Mouse (Mus musculus): ENCODE measurements at regions not wholly inside any gene's neighbourhood (a gene's known extent, or its start where the extent isn't known, plus 50 kb on each side); places are given as distances from the start of the nearest gene placed in this dataset.

DNA sequence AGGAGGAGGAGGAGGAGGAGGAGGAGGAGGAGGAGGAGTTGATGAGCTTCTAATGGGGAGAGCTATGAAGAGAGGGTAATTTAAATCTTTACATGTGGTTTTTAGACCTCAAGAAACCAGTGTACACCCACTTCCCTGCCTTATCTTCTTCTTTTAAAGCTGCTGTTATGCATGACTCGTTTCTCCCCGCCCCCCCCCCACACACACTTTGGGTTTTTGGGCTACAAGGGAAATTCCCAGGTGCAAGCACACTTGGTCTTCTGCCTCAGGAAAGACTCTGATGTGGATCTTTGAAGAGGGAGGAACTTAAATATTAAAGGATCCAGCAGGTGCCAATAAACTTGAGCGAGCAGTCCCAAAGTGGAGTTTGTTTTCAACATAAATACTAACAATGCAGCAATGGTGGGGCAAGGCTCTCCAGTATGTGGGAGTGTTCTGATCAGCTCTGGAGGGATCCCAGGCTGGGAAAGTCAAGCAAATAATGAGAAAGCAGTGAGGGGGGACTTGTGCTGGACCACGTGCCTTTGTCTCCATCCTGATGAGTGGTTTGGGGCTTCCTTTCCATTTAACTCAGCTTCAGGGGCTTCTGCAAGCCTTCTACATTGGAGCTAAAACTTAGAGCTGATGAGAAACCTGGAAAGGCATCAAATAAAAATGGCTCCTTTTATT, 296.0 kb downstream of the Pten start:
- no peak for DNase-seq

GRCm38 (mm10) chr19:33056372-33056791, 299.1 kb downstream of the Pten start:
- peak; percentile 27 for DNase-seq

- DNase-seq = no peak
These were observed 303.7 kb downstream of the Pten start for GRCm38 (mm10) chr19:33061006-33061405.

DNA sequence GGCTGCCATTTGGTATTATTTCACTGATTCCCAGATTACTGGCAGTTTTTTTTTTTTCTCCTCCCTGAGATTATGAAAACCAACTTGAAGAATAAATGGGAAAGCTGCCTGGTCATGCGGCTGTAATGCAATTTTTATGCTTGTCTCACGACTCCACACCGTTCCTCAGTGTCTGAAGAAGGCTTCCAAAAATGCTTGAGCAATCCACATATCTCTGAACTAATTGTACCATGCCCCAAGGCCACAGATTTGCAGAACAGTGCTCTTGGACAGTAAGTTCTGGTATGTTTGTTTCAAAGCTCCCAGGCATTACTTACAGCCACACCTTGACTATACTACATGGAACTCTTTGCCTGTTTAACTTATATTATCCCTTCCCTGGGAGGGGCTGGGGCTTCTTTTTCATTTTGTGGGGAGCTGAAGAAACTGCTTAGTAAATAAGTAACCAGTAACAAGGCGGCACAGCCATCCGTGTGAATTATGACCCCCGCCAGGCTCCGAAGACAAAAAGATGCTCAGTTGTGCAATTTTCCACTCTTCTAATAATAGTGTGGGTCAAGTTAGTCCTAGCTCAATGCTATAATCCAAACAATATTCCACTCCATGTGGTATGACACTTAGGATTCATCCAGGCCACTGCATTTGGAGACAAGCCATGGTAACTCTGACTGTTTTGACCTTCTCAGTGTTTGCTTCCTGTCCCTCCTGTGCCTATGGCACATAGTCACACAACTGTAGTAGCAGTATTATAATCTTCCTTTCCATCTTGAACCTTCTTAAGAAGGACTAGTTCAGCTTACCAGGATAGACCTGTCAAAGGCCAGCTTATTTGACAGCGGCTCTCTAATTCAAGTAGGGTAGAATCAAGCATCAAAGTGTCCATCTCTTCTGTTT, 305.1 kb downstream of the Pten start:
- no peak for DNase-seq

- DNase-seq = no peak
These were observed 308.2 kb downstream of the Pten start for GRCm38 (mm10) chr19:33065274-33066200.

DNA sequence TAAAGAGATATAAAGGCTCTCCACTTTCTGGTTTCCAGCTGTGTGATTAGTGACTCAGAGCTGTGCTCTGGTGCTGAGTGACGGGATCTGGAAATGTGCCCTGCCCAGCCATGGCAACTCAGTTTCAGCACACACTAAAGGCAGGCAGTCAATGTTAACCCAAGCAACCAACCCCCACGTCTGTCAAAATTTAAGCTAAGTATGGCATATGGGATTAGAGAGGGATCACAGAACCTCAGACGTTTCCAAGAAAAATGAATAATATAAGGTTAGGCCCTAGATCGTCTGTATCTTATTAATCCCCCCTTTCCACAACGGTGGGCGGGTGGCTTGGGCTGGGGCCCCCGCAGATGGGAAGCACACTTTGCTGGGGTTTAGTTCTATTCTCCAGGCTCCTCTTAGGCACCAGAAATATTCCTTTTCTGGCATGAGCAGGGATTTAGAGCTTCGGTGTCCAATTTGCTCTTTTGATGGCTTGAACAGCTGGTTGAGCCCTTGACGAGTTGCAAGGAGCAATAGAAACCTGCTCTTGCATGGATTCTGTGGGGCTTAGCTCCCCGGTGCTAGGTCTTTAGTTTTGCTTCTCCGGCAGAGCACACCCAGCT, 311.2 kb downstream of the Pten start:
- DNase-seq = no peak

DNA sequence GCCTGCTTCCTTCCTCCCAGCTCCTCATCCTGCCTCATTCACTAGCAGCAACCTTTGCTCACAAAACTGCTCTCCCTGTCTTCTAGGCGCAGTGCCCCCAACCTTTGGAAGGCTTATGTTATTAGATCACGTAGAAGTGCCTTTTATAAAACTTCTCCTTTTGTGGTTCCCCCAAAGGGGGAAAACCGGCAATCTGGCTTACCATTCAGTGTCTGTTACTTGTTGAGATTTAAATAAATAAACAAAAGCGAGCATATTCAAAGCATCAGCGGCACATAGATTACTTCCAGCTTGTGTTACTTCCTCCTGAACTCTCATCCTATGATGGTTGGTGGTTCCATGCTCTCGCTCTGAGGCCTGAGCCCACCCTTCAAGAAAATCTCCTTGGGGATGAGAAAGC, 312.5 kb downstream of the Pten start:
- DNase-seq = no peak

- no peak for DNase-seq
These were observed 315.0 kb downstream of the Pten start for GRCm38 (mm10) chr19:33072299-33072698.

GRCm38 (mm10) chr19:33074907-33075306, 317.2 kb downstream of the Rnls start:
- no peak for DNase-seq

DNA sequence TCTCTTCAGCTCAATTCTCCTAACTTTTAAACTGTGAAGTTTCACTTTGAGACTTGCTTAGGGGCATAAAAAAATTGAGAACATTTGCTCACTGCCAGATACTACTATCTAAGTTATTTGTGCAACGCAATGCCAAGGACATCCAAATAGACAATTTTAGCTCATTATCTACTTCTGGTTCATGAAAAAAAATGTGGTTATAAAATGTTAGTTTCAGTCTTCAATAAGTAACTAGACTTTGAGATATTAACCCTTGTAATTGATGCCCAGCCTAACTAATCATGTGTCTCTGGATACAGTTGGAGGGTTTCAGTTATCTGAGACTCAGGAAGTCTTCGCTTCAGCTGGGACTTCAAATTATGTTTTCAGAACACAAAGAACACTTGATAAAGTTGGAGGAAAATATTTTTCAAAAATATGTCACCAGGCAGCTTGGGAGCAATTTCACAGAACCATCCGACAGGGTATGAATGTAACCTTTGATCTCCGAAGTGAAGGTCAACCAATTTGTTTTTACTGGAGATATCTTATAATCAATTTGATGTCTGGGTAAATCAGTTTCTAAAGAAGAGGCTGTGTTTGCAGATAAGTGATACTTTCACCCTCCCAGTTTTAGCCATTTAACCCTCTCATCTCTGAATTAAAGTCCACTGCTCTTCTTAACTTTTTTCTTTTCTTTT, 313.3 kb downstream of the Rnls start:
- DNase-seq = no peak

DNA sequence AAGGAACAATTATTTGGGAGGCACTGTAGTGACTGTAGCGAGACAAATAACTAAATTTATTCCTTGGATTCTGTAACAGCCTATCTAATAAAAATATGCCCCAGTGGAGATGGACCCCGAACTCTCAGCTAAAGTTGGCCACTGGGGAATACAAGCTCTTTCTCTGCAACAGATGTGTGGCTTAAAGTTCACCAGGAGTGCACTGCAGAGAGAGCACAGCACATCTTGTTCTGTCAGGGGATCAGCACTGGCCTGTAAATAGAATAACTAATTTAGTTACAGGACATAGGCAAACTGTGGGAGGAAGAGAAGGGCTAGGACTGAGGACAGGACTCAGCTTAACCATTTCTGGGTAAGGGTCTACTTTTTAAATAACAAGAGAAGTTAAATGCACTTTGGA, 312.1 kb downstream of the Rnls start:
- DNase-seq = no peak

GRCm38 (mm10) chr19:33081493-33081892, 310.6 kb downstream of the Rnls start:
- DNase-seq = no peak

DNA sequence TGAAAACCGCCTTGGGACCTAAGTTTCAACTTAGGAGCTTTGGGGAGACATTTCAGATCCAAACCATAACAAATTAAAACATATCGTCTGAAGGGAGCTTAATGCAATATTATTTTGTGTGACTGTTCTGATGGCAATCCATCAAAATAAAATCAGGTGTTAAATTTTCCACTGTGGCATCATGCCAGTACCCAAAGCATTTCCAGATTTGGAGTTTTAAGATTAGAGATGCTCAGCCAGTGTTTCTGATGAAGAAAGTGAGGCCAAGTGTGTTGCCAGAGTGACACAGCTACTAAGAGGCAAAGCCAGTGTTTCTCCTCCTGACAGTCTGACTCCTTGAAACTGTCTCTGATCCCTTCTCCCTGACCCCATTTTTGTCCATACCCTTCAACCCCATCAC, 308.7 kb downstream of the Rnls start:
- no peak for DNase-seq

- no peak for DNase-seq
These were observed 307.4 kb downstream of the Rnls start for GRCm38 (mm10) chr19:33084683-33085082.
